Mouse (Mus musculus): ENCODE results near the gene Nfkb1.

Nfkb1 gene

DNA sequence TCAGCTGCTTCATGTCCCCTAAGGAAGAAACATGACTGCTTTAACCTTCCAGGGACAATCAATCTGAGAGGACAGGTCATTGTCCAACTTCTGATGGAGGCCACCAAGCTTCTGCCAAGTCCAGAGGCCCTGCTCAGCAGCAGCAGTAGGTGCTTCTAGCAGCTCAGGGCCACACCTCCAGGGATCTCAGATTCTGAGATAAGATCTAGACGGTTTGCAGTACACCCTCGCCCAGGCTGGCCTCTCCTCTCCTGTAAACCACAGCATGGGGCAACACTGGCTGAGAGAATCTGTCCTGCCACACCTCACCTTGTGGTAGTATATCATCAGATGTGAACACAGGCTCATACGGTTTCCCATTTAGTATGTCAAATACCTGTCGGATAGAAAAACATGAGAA, 100.9 kb downstream of the Nfkb1 start:
- DNase-seq (ENCODE audit: low spot score in 2 of 2), result no peak

DNA sequence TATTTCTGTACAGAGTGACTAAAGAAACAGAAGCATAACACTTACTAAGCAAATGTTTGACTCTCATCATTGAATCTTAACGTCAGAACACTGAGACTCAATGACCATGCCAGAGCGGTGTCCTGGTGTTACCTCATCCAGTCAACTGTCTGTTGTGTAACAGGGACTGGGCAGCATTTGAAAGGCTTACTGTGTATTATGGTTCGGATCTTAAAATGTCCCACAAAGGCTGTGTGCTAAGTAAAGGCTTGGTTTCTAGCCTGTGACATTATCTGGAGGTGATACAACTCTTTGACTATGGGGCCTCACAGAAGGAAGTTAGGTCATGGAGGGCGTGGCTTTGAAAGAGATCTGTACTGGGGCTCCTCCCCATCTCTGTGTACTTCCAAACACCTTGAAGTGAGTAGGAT, 104.9 kb downstream of the Nfkb1 start:
- no peak for DNase-seq (ENCODE audit: low spot score in 2 of 2)

DNA sequence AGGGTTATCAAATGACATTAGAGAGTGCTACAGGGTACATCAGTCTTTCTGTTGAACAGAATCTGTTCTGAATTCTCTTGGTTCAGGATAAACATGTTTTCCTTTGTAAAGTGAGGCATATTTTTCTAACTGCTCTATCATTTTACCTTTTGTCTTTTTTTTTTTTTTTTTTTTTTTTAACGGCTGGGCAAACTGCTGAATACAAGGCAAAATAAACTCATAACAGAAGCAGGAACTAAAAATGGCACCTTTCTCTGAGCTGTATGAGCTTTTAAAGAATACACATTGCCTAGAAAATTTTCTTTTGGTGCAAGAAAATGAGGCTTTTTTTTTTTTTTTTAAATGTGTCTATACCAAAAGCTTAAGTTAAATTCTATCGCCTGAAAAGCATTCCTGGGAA, 105.3 kb downstream of the Nfkb1 start:
- no peak for DNase-seq (ENCODE audit: low spot score in 2 of 2)

DNA sequence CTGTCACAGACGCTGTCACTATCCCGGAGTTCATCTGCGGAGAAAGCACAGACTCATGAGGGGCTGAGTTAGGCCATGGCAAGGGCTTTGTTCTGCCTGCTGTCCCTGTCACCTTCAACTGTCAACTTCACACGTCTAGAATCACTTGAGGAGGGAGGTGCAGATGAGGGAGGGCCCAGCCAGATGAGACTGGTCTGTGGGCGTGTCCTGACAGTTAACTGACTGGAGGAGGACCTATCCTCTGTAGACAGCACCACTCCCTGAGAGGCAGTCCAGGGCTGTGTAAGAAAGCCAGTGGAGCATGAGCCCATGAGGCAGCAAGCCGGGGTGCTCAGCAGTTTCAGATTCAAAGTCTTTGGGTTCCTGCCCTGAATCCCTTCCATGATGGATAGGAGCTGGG, 105.9 kb downstream of the Nfkb1 start:
- DNase-seq (ENCODE audit: low spot score in 2 of 2), result no peak

DNA sequence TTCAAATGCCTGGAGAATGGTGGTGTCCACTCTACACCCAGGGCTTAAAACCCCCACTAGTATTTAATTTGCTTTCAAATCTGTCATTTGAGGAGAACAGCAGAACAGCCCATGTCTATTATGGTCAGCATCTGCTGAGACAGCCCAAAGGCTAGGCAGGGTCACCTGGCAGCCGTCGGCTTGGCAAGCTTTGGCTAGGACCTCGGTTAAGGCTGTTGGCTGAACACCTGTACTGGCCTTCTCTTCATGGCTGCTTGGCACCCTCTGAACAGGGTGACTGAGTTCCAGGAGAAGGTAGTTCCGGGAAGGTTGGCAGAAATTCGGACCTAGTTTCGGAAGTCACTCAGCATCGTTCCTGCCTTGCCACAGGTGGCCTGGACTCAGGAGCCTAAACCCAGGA, 109.1 kb downstream of the Nfkb1 start:
- no peak for DNase-seq (ENCODE audit: low spot score in 2 of 2)

DNA sequence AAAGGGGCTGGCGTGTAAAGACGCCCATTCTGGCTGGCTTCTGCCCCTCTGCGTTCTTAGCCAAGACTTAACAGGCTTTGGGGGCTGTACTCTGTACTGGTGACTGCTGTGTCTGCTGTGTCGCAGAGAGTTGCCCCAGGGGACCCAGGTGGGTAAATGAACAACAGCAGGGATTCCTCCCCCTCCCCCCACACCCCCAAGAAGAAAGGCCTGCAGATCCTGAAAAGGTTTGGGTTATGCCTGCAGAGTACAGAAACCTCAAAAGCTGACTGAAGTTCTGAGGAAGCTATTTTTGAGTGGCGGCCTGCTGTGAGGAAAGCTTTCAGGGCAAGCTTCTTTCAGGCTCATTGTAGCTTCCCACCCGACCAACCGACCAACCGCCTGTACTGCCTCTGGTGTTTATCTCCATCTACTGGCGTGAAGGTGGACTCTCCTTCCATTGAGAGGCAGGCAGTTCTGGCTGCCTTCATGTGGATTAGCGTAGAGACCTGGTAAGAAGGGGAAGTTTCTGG, 109.7 kb downstream of the Nfkb1 start:
- DNase-seq (ENCODE audit: low spot score in 2 of 2), result peak; percentile 55 to 57

DNA sequence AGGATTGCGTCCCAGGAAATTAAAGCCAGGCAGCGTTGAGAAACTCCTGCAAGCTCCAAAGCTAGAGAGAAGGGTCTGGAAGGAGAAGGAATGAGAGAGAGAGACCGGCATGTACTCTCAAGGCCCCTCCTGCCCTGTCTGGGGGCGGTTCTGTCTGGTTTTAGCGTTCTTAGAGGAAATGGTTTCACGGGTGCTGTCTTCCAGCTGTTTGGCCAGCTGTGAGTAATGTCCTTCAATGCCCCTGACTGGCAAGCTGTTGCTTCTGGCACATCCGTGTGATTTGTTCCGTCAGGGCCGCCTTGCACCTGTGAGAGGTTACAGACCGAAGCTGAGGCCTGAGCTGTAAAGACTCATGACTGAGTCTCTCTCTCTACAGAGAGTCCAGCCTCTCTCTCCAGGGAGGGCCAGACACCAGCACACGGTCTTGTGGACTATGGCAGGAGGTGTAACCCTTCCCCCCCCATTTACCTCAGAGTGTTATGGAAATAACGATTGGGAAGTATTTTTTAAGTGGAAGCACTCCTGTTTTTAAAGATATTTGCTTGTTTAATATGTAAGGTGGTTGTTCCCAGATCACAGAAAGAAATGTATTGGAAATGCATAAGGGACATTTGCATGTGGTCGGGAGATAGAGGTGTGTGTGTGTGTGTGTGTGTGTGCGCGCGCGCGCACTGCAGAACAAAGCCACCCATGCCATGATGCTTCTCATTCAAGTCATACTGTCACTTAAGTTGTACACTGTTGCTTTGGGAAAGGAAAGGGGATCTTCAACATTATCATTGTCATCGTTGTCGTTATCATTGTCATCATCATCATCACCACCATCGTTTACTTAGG, 110.7 kb downstream of the Nfkb1 start:
- peak in 1 of 2 experiments; percentile 26 for DNase-seq (ENCODE audit: low spot score in 2 of 2)

DNA sequence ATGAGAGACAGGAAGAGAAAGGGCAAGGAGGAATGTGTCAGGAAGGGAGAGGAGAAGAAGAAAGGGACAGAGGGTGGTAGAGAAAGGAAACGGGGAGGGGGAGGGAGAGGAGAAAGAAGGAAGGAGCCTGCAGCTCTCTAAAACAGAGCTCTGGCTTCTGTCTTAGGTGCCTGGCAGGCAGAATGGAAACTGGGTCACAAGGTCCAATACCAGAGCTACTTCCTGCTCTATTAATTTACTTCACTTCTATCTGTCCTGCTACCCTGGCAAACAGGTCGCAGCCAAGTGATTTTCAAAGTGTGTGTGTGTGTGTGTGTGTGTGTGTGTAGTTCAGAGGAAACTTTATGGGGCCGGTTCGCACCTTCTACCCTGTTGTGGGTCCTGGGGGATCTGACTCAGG, 112.2 kb downstream of the Nfkb1 start:
- peak in 1 of 2 experiments; percentile 13 for DNase-seq (ENCODE audit: low spot score in 2 of 2)

DNA sequence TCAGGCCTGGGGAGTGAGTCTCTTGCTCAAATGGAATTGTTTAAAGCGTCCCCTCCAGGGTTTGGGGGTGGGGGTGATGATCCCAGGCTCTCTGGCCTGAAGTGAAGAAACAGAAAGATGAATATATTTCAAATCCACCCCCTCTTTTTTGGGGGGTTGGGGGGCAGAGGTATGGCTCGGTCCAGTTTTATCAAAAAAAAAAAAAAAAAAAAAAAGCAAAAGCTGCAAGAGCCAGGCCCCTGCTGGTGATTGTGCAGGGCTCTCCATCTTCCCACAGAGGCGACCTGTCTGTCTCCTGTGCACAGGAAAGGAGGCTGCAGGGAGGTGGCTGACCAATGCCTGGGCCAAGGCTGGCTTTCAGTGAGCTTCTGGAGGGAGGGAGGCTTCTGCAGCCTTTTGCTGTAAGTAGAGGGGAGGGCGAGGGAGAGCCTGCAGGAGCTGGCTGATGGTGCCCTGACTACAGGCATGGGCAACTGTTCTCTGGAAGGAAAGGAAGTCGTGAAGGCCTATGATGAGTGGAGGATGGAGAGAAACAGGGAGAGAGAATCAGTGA, 112.7 kb downstream of the Nfkb1 start:
- DNase-seq (ENCODE audit: low spot score in 2 of 2), result peak in 1 of 2 experiments; percentile 11

DNA sequence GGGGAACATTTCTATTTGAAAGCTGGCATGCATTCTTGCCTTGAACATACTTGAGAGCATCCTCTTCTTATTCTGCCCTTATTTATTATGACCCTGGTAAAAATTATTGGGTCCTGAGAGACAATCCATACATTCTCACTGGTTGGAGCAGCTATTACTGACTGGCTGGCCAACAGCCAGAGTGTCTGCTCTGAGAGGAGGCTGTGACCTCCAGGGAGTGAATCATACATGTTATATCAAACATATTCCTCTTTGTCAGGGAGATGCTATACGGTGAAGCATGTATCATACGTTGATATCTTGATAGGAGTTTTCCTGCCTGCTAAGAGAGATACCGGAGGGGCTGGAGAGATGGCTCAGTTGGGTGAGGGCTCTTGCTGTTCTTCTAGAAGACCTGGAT, 116.2 kb downstream of the Nfkb1 start:
- DNase-seq (ENCODE audit: low spot score in 2 of 2), result no peak

DNA sequence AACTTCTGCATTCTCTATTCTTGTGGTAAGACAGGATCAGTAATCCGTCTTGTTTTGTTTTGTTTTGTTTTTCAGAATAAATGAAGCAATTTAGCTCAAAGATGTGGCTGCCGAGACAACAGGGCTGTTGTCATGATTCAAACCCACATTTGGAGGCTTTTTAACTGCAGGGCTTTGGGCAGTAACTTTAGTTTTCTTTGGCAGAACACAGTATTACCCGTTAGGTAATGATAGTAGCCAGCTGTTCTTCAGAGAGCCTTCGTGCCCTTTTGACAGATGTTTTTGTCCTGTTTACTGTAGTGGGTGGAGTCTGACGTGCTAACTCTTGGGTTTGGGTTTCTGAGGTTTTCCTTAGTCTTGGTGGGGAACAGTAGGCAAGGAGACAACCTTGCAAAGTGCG, 118.3 kb downstream of the Nfkb1 start:
- DNase-seq (ENCODE audit: low spot score in 2 of 2), result no peak

DNA sequence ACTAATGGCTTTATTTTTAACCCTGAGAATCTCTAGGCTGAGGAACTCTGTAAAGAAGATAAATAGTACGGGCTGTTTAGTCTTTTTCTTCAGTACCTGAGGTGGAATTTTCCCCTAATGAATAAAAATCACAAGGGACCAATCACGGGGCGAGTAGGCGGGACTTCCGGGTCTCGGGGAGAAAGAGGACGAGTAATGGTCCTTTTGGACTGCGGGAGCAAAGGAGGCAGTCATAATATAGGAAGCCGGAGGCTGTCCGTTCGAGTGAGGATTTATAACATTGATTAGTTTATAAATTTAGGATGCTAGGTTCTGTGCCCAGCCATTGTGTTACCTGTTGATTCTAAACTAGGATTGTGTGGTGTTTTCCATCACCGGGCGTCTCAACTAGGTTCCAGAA, 119.8 kb downstream of the Nfkb1 start:
- no peak for DNase-seq (ENCODE audit: low spot score in 2 of 2)

DNA sequence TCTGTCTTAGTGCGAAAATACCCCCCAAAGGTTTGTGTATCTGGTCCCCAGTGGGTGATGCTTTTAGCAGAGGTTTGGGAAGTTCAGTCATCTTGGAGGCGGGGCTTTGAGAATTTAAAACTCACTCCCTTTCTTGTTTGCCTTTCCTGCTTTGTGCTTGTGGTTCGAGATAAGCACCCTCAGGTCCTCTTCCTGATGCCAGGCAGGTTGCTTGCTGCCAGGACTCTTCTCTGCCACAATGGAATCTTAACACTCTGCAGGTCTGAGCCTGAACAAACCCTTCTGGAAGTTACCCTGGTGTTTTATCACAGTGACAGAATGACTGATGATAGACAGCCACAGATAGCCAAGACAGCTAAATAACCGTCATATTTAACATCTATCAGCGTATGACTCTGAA, 122.7 kb downstream of the Nfkb1 start:
- no peak for DNase-seq (ENCODE audit: low spot score in 2 of 2)

DNA sequence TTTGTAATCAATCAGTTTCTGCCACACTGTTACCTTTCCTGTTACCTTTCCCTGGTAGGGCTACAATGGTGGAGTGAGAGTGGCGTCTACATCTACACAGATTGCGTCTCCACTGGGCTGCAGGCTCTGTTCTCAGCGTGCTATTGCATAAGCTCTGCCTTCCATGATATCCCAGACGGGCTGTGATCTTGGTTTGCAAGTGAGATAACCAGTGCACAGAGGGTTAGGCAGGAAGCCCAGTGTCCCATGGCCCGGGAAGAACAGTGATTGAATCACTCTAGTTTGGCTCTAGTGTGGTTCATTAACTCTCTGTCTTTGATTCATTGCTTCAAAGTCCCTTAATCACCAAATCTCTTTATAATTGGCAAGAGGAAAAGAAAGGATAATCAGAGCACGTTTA, 123.5 kb downstream of the Nfkb1 start:
- DNase-seq (ENCODE audit: low spot score in 2 of 2), result no peak

DNA sequence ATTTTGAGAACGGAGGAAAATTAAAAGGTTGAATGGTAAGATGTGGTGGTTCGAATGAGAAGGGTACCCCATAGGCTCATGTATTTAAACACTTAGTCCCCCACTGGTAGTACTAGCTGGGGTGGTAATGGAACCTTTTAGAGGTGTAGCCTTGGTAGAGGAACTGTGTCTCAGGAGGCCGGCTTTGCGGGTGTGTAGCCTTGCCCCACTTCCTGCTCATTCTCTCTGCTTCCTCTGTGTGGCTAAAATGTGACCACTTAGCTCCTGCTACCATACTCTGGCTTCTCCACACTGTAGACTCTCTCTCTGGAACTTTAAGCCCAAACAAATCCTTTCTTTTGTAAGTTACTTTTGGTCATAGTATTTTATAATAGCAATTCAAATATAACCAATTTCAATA, 126.0 kb downstream of the Nfkb1 start:
- no peak for DNase-seq (ENCODE audit: low spot score in 2 of 2)

DNA sequence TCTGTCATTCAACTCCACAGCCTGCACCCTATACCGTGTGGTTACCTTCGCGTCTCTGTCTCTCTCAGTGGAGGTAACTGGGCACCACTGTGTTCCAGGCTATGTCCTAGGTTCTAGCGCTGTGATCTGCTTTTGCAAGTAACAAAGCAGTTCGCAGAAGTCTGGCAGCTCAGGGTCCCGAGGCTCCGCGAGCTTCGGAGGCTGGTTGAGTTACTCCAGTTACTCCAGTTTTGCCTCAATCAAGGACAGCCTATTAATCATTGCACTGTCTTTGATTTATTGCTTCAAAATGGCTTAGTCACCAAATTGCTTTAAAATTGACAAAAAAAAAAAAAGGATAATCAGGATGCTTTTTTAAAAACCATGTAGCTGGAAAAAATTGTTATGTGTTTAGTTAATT, 126.6 kb downstream of the Nfkb1 start:
- DNase-seq (ENCODE audit: low spot score in 2 of 2), result no peak

DNA sequence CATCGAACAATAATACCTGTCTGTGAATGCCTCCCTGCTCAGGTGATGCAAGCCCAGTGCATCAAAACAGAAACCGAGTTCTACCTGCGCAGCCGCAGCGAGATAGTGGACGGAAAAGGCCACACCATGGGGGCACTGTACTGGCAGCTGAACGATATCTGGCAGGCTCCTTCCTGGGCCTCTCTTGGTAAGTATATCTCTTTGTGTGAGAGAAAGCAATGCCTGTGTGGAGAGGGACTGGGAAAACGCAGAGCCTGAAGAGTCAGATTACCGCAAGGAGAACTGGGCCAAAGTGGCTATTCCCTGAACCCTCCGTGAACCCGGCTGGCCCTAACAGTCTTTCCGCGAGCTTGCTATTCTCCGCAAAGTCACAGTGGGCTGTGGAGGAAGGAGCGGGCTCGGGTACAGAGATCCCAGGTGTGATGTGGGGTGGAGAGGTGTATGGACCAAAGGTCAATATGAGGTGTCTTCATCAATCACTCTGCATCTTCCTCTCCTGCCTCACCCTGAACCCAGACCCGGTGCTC, 128.1 kb downstream of the Nfkb1 start:
- DNase-seq (ENCODE audit: low spot score in 2 of 2), result no peak

DNA sequence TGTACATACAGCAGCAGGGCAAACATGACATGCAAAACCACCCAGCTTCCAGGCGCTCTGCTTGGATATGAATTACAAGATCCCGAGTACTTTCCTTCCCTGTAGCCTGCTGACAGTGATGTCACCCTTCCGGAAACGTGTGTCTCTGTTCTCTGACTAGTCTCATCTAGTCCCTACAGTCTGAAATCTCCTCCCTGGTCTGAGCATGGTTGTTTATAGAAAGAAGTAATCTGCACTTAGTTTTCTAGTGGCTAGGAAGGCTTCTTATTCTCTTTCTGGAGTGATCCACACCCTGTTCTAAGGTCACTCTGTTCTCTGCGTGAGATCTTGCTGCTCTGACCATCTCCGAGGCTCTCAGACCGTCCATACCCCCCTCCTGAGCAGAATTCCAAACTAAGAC, 129.3 kb downstream of the Nfkb1 start:
- DNase-seq (ENCODE audit: low spot score in 2 of 2), result no peak

DNA sequence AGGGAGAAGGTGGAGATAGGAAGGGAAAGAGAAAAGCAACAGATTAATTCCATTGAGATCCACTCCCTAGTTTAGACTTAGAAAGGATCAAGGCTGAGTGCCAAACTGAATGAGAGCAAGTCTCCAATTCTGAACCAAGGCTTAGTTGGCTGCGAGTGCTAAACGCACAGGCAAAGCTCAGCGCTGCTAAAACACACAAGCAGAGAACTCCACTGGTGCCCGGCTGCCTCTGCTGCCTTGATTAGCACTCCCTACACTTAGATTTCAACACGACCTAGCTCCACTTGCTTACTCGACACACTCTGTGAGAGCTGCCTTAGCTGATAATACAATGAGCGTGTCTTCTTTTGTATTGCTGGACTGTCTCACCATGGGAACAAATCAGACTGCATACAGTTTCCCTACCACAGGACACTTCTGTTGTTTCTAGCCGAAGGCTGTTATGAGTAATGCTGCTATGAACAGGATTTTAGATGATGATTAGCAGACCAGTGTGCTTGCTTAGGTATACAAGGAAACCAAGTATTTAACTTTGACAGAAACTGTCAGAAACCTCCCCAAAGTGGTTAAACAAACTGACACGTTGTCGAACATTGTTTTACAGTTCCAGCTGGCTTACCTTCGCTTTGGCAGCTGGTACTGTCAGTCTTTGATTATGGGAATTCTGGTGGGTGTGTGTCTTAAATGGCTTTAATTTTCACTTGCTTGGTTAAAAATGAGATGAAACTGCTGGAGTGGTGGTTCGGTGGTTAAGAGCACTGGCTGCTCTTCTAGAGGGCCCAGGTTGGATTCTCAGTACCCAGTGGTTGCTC, 134.3 kb downstream of the Nfkb1 start:
- peak; percentile 42 to 47 for DNase-seq (ENCODE audit: low spot score in 2 of 2)

DNA sequence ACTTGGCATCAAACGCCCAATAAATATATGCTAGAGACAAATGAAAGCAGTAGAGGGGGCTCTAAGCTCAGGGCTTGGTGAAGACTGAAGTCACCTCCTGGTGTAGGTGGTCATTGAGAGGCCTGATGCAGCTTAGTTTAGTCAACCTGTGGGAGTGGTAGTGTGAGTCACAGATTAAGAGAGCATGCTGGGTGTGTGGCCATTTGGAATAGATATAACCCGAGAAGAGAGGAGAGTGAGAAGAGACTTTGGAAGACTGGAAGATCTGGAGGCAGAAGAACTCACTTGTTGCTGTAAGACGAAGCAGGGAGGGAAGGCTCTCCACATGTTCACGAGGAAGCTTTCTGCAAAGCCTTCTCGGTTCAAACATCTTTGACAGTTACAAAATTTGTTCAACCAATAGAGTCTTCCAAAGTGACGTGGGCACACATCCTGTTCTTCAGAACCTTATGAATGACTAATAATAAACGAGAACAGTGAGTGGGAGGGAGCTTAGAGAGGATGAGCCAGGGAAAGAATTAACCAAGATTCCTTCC, 135.2 kb downstream of the Nfkb1 start:
- no peak for DNase-seq (ENCODE audit: low spot score in 2 of 2)

DNA sequence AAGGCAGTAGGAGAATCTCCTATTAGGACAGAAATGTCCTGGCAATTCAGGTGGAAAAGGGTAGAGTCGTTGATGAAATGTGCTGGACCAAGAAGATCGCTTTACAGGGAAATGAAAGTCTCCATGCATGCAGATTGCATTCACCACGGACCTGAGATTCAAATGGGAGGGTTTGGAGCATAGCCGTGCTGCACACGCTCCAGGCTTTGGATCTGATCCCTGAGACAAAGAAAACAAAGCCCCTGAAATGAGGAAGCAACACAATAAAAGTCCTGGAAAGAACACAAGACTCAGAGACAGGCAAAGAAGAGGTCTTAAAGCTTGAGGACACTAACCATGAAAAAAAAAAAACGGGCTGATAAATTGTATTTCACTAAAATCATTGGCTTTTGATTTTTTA, 136.2 kb downstream of the Nfkb1 start:
- no peak for DNase-seq (ENCODE audit: low spot score in 2 of 2)

DNA sequence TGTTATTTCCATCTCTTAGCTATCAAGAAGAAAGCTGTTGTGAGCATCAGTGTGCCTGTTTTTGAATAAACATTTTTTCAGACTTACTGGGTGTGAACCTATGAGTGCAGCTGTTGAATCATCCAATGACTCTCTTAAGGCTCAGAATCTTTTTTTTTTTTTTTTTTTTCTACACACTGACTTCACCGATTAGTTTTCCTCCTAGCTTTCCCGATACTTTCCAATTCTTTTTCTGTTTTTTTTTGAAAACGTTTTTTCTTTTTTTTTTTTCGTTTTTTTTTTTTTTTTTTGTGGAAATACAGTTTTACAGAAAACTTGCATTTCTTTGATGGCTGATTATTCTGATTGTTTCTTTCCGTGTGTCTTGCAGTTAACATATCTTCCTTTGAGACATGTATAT, 138.5 kb downstream of the Nfkb1 start:
- DNase-seq (ENCODE audit: low spot score in 2 of 2), result no peak
